Mouse (Mus musculus) thymus, adult 2 months (tissue): ENCODE results near the gene Ifi44.

Source experiments
- CTCF ChIP-seq: fragments of 200-500 bp; IDR thresholded peaks from 2 replicates; pipeline ENCODE4 v1.5.1; 2012; ENCODE audit warnings: mild to moderate bottlenecking, control low read depth, low read length, moderate library complexity, borderline replicate concordance; ENCODE audit not compliant: control insufficient read depth, poor library complexity, insufficient read depth; ENCODE audit errors: extremely low read depth
- POLR2A ChIP-seq: fragments of 200-500 bp; IDR thresholded peaks from 2 replicates; pipeline ENCODE4 v1.6.1; 2012; ENCODE audit warnings: mild to moderate bottlenecking, low read length, control low read depth, moderate library complexity; ENCODE audit not compliant: control insufficient read depth, poor library complexity, insufficient read depth; ENCODE audit errors: extremely low read depth

DNA sequence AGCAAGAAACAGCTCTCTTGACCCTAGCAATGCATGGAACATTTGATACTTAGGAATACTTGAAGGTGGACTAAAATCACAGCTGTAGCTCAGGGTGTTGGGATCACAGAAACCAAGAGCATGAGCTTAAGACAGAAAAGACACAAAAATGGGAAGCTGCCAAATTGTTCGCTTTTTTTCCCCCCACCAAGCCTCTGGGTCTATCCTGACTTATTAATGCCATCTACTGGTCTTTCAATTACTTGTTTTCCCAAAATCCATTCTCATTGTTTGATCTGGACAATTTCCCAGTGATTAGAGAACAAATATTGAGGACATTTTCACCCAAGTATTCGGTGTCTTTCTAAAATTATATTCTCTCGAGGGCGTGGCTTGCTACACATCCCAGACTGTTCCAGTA lies 42.4 kb downstream of the Ifi44 start:
- TF ChIP-seq POLR2A (no peak), CTCF (no peak)
